Mouse (Mus musculus) CD4-positive, CD25-positive, alpha-beta regulatory T cell, adult 4 months (primary cell): Measurements from ENCODE around the gene Adamtsl4. TPM values are rescaled to one million over a fixed set of nuclear protein-coding genes. Genes with fewer than 3 reads are reported as not detected.
"Not testable (repeated sequence)": the region's sequence is repeated elsewhere in the genome, so short reads cannot be mapped to it uniquely, and the experiment has no call there.

Experiments used
- ATAC-seq: one replicate; pipeline ENCODE4 v1.8.0; 2017
- polyA plus RNA-seq, 2 experiments: library from polyadenylated mRNA; unstranded; fragments of 100-300 nt; shearing (Covaris generic); gene quantifications; one replicate each; pipeline ENCODE4 v1.2.1; 2017

Adamtsl4 gene
- polyA plus RNA-seq, 2 experiments from 2014 or later = 2.3 to 5.2 TPM

GRCm38 (mm10) chr3:95658868-95659712, 28.6 kb downstream of the Adamtsl4 start:
- peak; percentile 48 for ATAC-seq

- ATAC-seq = peak; percentile 81
These were observed 29.4 kb downstream of the Adamtsl4 start, which contains the start of gene Mcl1 for GRCm38 (mm10) chr3:95658236-95658867. TSS of gene Mcl1 (plus strand) at chr3:95658788.

GRCm38 (mm10) chr3:95657711-95658110, 30.0 kb downstream of the Adamtsl4 start:
- ATAC-seq = no peak

GRCm38 (mm10) chr3:95657108-95657507, 30.6 kb downstream of the Adamtsl4 start:
- no peak for ATAC-seq

- no peak for ATAC-seq
These were observed 32.3 kb downstream of the Adamtsl4 start for GRCm38 (mm10) chr3:95655437-95655836.

- ATAC-seq = not testable (repeated sequence)
These were observed 33.3 kb downstream of the Adamtsl4 start for GRCm38 (mm10) chr3:95654371-95654770.

- no peak for ATAC-seq
These were observed 34.2 kb downstream of the Adamtsl4 start for GRCm38 (mm10) chr3:95653473-95654034.

- ATAC-seq = no peak
These were observed 34.8 kb downstream of the Adamtsl4 start for GRCm38 (mm10) chr3:95652871-95653270.

- ATAC-seq = peak; percentile 40
These were observed 35.4 kb downstream of the Adamtsl4 start for GRCm38 (mm10) chr3:95652204-95652811.

GRCm38 (mm10) chr3:95651391-95652203, 36.1 kb downstream of the Adamtsl4 start:
- peak; percentile 19 for ATAC-seq

GRCm38 (mm10) chr3:95651033-95651373, 36.7 kb downstream of the Adamtsl4 start:
- no peak for ATAC-seq

- peak; percentile 78 for ATAC-seq
These were observed 37.3 kb downstream of the Adamtsl4 start for GRCm38 (mm10) chr3:95650276-95651032.

- no peak for ATAC-seq
These were observed 39.7 kb downstream of the Adamtsl4 start for GRCm38 (mm10) chr3:95648016-95648415.

- ATAC-seq = peak; percentile 97
These were observed 42.1 kb downstream of the Adamtsl4 start for GRCm38 (mm10) chr3:95645313-95646235.

GRCm38 (mm10) chr3:95643097-95643496, 44.6 kb downstream of the Adamtsl4 start:
- ATAC-seq = no peak

- no peak for ATAC-seq
These were observed 48.0 kb downstream of the Adamtsl4 start for GRCm38 (mm10) chr3:95639694-95640093.

GRCm38 (mm10) chr3:95636072-95636471, 51.6 kb downstream of the Adamtsl4 start:
- ATAC-seq = no peak

GRCm38 (mm10) chr3:95635636-95636035, 52.1 kb downstream of the Adamtsl4 start:
- no peak for ATAC-seq

GRCm38 (mm10) chr3:95632648-95633588, 54.8 kb downstream of the Adamtsl4 start:
- ATAC-seq = peak; percentile 79
